ENCODE assay signal across 11 mouse cellular contexts in genomic region chr2:156760843-156761505, GRCm38 (mm10). TPM values are rescaled to one million over a fixed set of nuclear protein-coding genes. Genes with fewer than 3 reads are reported as not detected.
DNase-seq lines count a peak whose midpoint lies in the region; ATAC-seq and TF ChIP-seq lines count a peak whose summit lies in the region.
"Had no signal": no experiment of that assay in that cellular context is flagged by ENCODE, and none has a peak within 500 bp of the region (broad histone marks: within the 10 kb centered on the region; RNA-seq: fewer than 3 reads in every experiment).

No protein-coding gene starts in this region.

- TF ChIP-seq CTCF in gastrocnemius, adult 2 months (IDR thresholded peaks at IDR 0.05): peak; percentile 46
- TF ChIP-seq CTCF in brain, embryonic 14.5 days (IDR thresholded peaks at IDR 0.05; ENCODE audit: borderline replicate concordance, extremely low read depth, insufficient read depth, insufficient read length): peak; percentile 2; the same call in 1 of the 2 replicates
- TF ChIP-seq CTCF in stomach, postnatal 0 days (IDR thresholded peaks at IDR 0.05; ENCODE audit: low read depth): peak; percentile 62

- no peaks in the 10 kb centered on the region for H3K27me3 ChIP-seq in liver, embryonic 13.5 days
- H3K27me3 ChIP-seq in stomach, postnatal 0 days (ENCODE audit: control insufficient read depth, insufficient read depth, low read length): no peaks in the 10 kb centered on the region
- H3K27me3 ChIP-seq: stomach, embryonic 15.5 days had no signal

- H3K9ac ChIP-seq in liver, embryonic 13.5 days: no peak overlapping the region
- no peak overlapping the region for H3K9ac ChIP-seq in stomach, postnatal 0 days (ENCODE audit: low read length)
- H3K9ac ChIP-seq: stomach, embryonic 15.5 days had no signal

- intact Hi-C loops in gastrocnemius, adult 2 months (cut with DNase I): loop anchor here (5.0 kb wide), 1 partner anchor 39 kb away; no protein-coding TSS in a partner anchor
- intact Hi-C loops in gastrocnemius, postnatal 14 days (cut with DNase I; ENCODE audit: low total_unique reads): no loop called here

- no peak overlapping the region for H3K4me3 ChIP-seq in gastrocnemius, adult 2 months
- no peak overlapping the region for H3K4me3 ChIP-seq in liver, embryonic 13.5 days (replicated peaks)
- no peak overlapping the region for H3K4me3 ChIP-seq in stomach, postnatal 0 days (ENCODE audit: low read depth, low read length)
- H3K4me3 ChIP-seq: stomach, embryonic 15.5 days had no signal

- H3K4me2 ChIP-seq in liver, embryonic 13.5 days: no peak overlapping the region
- no peak overlapping the region for H3K4me2 ChIP-seq in stomach, postnatal 0 days (replicated peaks; ENCODE audit: low read depth)
- H3K4me2 ChIP-seq: stomach, embryonic 15.5 days had no signal

- H3K36me3 ChIP-seq in liver, embryonic 13.5 days: peaks cover 45% of the 10 kb centered on the region
- peaks cover 22% of the 10 kb centered on the region for H3K36me3 ChIP-seq in stomach, postnatal 0 days (ENCODE audit: control insufficient read depth, insufficient read depth, low read length)

- no peaks in the 10 kb centered on the region for H3K4me1 ChIP-seq in liver, embryonic 13.5 days (replicated peaks)
- H3K4me1 ChIP-seq in stomach, postnatal 0 days (replicated peaks; ENCODE audit: control insufficient read depth, insufficient read depth): no peaks in the 10 kb centered on the region
- H3K4me1 ChIP-seq: stomach, embryonic 15.5 days had no signal

- TF ChIP-seq POLR2A in brain, embryonic 14.5 days (IDR thresholded peaks at IDR 0.05; ENCODE audit: borderline replicate concordance, extremely low read depth, insufficient read depth, insufficient read length, poor library complexity, severe bottlenecking): no peak

- 79% methylated on average over 5 of the region's 5 CpGs for WGBS in liver, embryonic 13.5 days (ENCODE audit: insufficient replicate concordance)
- WGBS in stomach, postnatal 0 days: 86% methylated on average over 5 of the region's 5 CpGs

- H3K27ac ChIP-seq in gastrocnemius, adult 2 months: no peak overlapping the region
- H3K27ac ChIP-seq in liver, embryonic 13.5 days: no peak overlapping the region
- no peak overlapping the region for H3K27ac ChIP-seq in stomach, postnatal 0 days (replicated peaks)
- H3K27ac ChIP-seq: macrophage; stomach, embryonic 15.5 days had no signal

- TF ChIP-seq EP300 in stomach, postnatal 0 days (optimal IDR thresholded peaks at IDR 0.05): no peak

- no peak for DNase-seq in gastrocnemius, adult 2 months
- no peak for DNase-seq in gastrocnemius, postnatal 14 days
- no peak for DNase-seq in liver, embryonic 13.5 days
- DNase-seq in liver: no peak
- no peak for DNase-seq in brain, embryonic 14.5 days (ENCODE audit: low read depth)
- peak; percentile 45 for DNase-seq in stomach, postnatal 0 days (ENCODE audit: low spot score)
- DNase-seq in gastrocnemius, postnatal 25 days: no peak
- no peak for DNase-seq in right cerebral cortex, postnatal 10 days (ENCODE audit: low spot score in 2 of 2)
- DNase-seq: right cerebral cortex, adult 18-20 months had no signal

- H3K9me3 ChIP-seq in liver, embryonic 13.5 days (replicated peaks): no peaks in the 10 kb centered on the region
- no peaks in the 10 kb centered on the region for H3K9me3 ChIP-seq in stomach, postnatal 0 days (ENCODE audit: control insufficient read depth, low read length)
- H3K9me3 ChIP-seq: stomach, embryonic 15.5 days had no signal

- ATAC-seq in liver, embryonic 13.5 days (ENCODE audit: low read depth): 0 out of 2 replicates have a peak, but pooled peaks have one; percentile 31
- peak; percentile 25; the same call in 1 of the 2 replicates for ATAC-seq in stomach, postnatal 0 days (ENCODE audit: low FRiP score, low TSS enrichment)

RNA-seq across cellular contexts. Expression of gene Myl9, which starts 14.2 kb away (rescaled TPM):
- total RNA-seq in gastrocnemius, adult 2 months (2021): 10 to 100 TPM; 41.2 to 50.0 TPM
- total RNA-seq in gastrocnemius, postnatal 14 days (2021): 100 to 1,000 TPM; 165 to 224 TPM
- 58.3 and 60.1 TPM in 2 replicates for polyA plus RNA-seq in liver, embryonic 13.5 days (2015; fragmentation: Nextera tagmentation; extraction: Ambion mirVana)
- polyA plus RNA-seq in brain, embryonic 14.5 days (2012; rRNA removed): 22.2 and 40.0 TPM in 2 replicates
- 2,268 and 2,333 TPM in 2 replicates for polyA plus RNA-seq in stomach, postnatal 0 days (2015; fragmentation: Nextera tagmentation; extraction: Ambion mirVana)
- 10 to 100 TPM; 63.4 to 81.7 TPM for total RNA-seq in gastrocnemius, postnatal 25 days (2021)
- polyA plus RNA-seq: macrophage had no signal

Comparison
In these comparisons a context has a peak if more than half of its experiments do, and no peak if none do; other contexts are left out.
1. CTCF ChIP-seq: peak in every context shown above with its lines; median percentile 62 in stomach, postnatal 0 days; 46 in gastrocnemius, adult 2 months; 2 in brain, embryonic 14.5 days.